In genomic region chr12:86795076-86795837, GRCm38 (mm10) we compare ENCODE assay signal across 8 mouse cellular contexts.
DNase-seq lines count a peak whose midpoint lies in the region; ATAC-seq and TF ChIP-seq lines count a peak whose summit lies in the region.

No protein-coding gene starts in this region.

- no peak overlapping the region for H3K4me3 ChIP-seq in heart, postnatal 0 days (ENCODE audit: low read depth, low read length)
- no peak overlapping the region for H3K4me3 ChIP-seq in midbrain, embryonic 10.5 days

- H3K27me3 ChIP-seq in heart, postnatal 0 days (ENCODE audit: control insufficient read depth, insufficient read depth, low read length) = no peaks in the 10 kb centered on the region
- H3K27me3 ChIP-seq in midbrain, embryonic 10.5 days (ENCODE audit: low read depth, poor library complexity, severe bottlenecking) = no peaks in the 10 kb centered on the region

- no peak overlapping the region for H3K9ac ChIP-seq in heart, postnatal 0 days (replicated peaks; ENCODE audit: low read depth, low read length)

- TF ChIP-seq EP300 in heart, postnatal 0 days (IDR thresholded peaks at IDR 0.05; ENCODE audit: low read depth) = no peak

- ATAC-seq in heart, postnatal 0 days (ENCODE audit: insufficient read depth, low read depth) = peak; percentile 22

- WGBS in heart, postnatal 0 days = 42% methylated on average over 7 of the region's 7 CpGs
- 59% methylated on average over 7 of the region's 7 CpGs for WGBS in midbrain, embryonic 10.5 days

- peaks cover 18% of the 10 kb centered on the region for H3K4me1 ChIP-seq in heart, postnatal 0 days (ENCODE audit: control insufficient read depth, insufficient read depth)
- H3K4me1 ChIP-seq in midbrain, embryonic 10.5 days = peaks cover 57% of the 10 kb centered on the region

- no peaks in the 10 kb centered on the region for H3K36me3 ChIP-seq in heart, postnatal 0 days (replicated peaks; ENCODE audit: control insufficient read depth, insufficient read depth, low read length)
- no peaks in the 10 kb centered on the region for H3K36me3 ChIP-seq in midbrain, embryonic 10.5 days

- no peak overlapping the region for H3K4me2 ChIP-seq in heart, postnatal 0 days (ENCODE audit: low read depth, low read length)

- H3K27ac ChIP-seq in heart, postnatal 0 days (ENCODE audit: low read depth) = peak overlapping the region; percentile 21; the same call in 1 of the 2 replicates
- H3K27ac ChIP-seq in midbrain, embryonic 10.5 days (replicated peaks) = peak overlapping the region; percentile 56

- H3K9me3 ChIP-seq in heart, postnatal 0 days (replicated peaks; ENCODE audit: control insufficient read depth, low read length) = no peaks in the 10 kb centered on the region
- no peaks in the 10 kb centered on the region for H3K9me3 ChIP-seq in midbrain, embryonic 10.5 days (replicated peaks)

- TF ChIP-seq CTCF in heart, postnatal 0 days (IDR thresholded peaks at IDR 0.05; ENCODE audit: low read depth) = no peak; the same call in 1 of the 2 replicates

- peak; percentile 28 for DNase-seq in kidney, postnatal 10 days
- DNase-seq in kidney, postnatal 14 days = no peak
- DNase-seq in MN1 (ENCODE audit: low spot score) = peak; percentile 78
- peak; percentile 45 for DNase-seq in heart, postnatal 0 days (ENCODE audit: low spot score)
- DNase-seq in midbrain, embryonic 10.5 days (ENCODE audit: low spot score) = no peak
- no peak for DNase-seq in c-Kit-positive CD71-positive TER-119-positive erythroid progenitor cells, embryonic 14.5 days (ENCODE audit: low spot score)
- DNase-seq in frontal cortex, postnatal 10 days (ENCODE audit: low spot score in 2 of 2) = no peak
- no peak for DNase-seq in layer of hippocampus, postnatal 36 days

Comparison
In these comparisons a context has a peak if more than half of its experiments do, and no peak if none do; other contexts are left out.
1. DNase-seq: peak in kidney, postnatal 10 days (single experiment), MN1 (single experiment) and heart, postnatal 0 days (single experiment); none in kidney, postnatal 14 days (single experiment), midbrain, embryonic 10.5 days (single experiment), c-Kit-positive CD71-positive TER-119-positive erythroid progenitor cells, embryonic 14.5 days (single experiment), frontal cortex, postnatal 10 days (0 of 2) and layer of hippocampus, postnatal 36 days (0 of 2).